Mouse (Mus musculus) liver, postnatal 0 days (tissue): ENCODE data around the gene Shank1. TPM values are rescaled to one million over a fixed set of nuclear protein-coding genes. Genes with fewer than 3 reads are reported as not detected.
A peak's percentile ranks its signal among the peaks of the same experiment; 100 is the strongest.

Experiments used
- ATAC-seq: fragments of 200-750 bp; cut with Nextera tagmentation; 2 replicates; pipeline ENCODE4 v1.8.0; 2017; ENCODE audit warnings: mild to moderate bottlenecking, moderate library complexity
- DNase-seq: peaks from one replicate; pipeline ENCODE4 v3.0.0-alpha.2; 2016
- H3K27ac ChIP-seq: fragments of 300-500 bp; sonication (generic); 2 replicates; pipeline ENCODE4 v1.5.1; 2014; ENCODE audit warnings: antibody characterized with exemption, moderate library complexity, mild to moderate bottlenecking, low read depth
- H3K27me3 ChIP-seq: fragments of 300-500 bp; sonication (generic); 2 replicates; pipeline ENCODE4 v1.6.1; 2014; ENCODE audit warnings: low read length, control low read depth, mixed read lengths; ENCODE audit not compliant: insufficient read depth
- H3K36me3 ChIP-seq: fragments of 300-500 bp; sonication (generic); replicated peaks from 2 replicates; pipeline ENCODE4 v1.6.1; 2014; ENCODE audit warnings: mild to moderate bottlenecking, control low read depth, low read length, moderate library complexity, mixed read lengths; ENCODE audit not compliant: insufficient read depth
- H3K4me1 ChIP-seq: fragments of 300-500 bp; sonication (generic); 2 replicates; pipeline ENCODE4 v1.6.1; 2014; ENCODE audit warnings: antibody characterized with exemption, mild to moderate bottlenecking, control low read depth; ENCODE audit not compliant: insufficient read depth
- H3K4me2 ChIP-seq: fragments of 300-500 bp; sonication (generic); 2 replicates; pipeline ENCODE4 v1.6.1; 2014; ENCODE audit warnings: low read depth, mild to moderate bottlenecking, low read length, moderate library complexity, mixed read lengths
- H3K4me3 ChIP-seq: fragments of 300-500 bp; sonication (generic); 2 replicates; pipeline ENCODE4 v1.5.1; 2014; ENCODE audit warnings: low read depth, low read length
- H3K9ac ChIP-seq: fragments of 300-500 bp; sonication (generic); replicated peaks from 2 replicates; pipeline ENCODE4 v1.6.1; 2014; ENCODE audit warnings: mild to moderate bottlenecking, moderate library complexity
- H3K9me3 ChIP-seq: fragments of 300-500 bp; sonication (generic); 2 replicates; pipeline ENCODE4 v1.6.1; 2016; ENCODE audit warnings: mild to moderate bottlenecking, control low read depth, low read length, mixed read lengths
- CTCF ChIP-seq: sonication (generic); IDR thresholded peaks from 2 replicates; pipeline ENCODE4 v1.5.1; 2016; ENCODE audit warnings: antibody characterized with exemption, low read depth
- EP300 ChIP-seq: IDR thresholded peaks from 2 replicates; pipeline ENCODE4 v1.6.1; 2016; ENCODE audit warnings: antibody characterized with exemption, low read depth, mild to moderate bottlenecking
- WGBS: fragments of 180-500 bp; shearing (Covaris S2); extraction: QIAGEN DNeasy Blood & Tissue Kit; methylation state at CpG from one replicate; pipeline ENCODE4 v1.1.7; 2014; ENCODE audit not compliant: insufficient replicate concordance; 5-methylcytosine and 5-hydroxymethylcytosine counted together
- polyA plus RNA-seq: library from polyadenylated mRNA; unstranded; fragments of >200 nt; fragmentation: Nextera tagmentation; extraction: Ambion mirVana; gene quantifications from 2 replicates; pipeline ENCODE4 v1.2.1, GENCODE M21; 2015

Shank1 gene
- polyA plus RNA-seq, 1 experiment from 2014 or later: not detected

- Histone ChIP-seq H3K4me2 (peak overlapping the region; percentile 91), H3K9ac (peak overlapping the region; percentile 48), H3K4me3 (peak overlapping the region; percentile 59), H3K36me3 (no peaks in the 10 kb centered on the region), H3K9me3 (no peaks in the 10 kb centered on the region), H3K27ac (no peak overlapping the region), H3K27me3 (0 out of 2 replicates have a peak, but pooled peaks cover 2% of the 10 kb centered on the region), H3K4me1 (peaks cover 12% of the 10 kb centered on the region)
- WGBS: under 1% methylated on average over 19 of the region's 19 CpGs
- TF ChIP-seq CTCF: no peak
- TF ChIP-seq EP300: no peak
- ATAC-seq (peak; percentile 91), DNase-seq (peak; percentile 63)
These were observed 64.0 kb downstream of the Shank1 start for GRCm38 (mm10) chr7:44373889-44374652.

- Histone ChIP-seq H3K27ac (no peak overlapping the region), H3K4me3 (peak overlapping the region; percentile 59), H3K27me3 (0 out of 2 replicates have a peak, but pooled peaks cover 2% of the 10 kb centered on the region), H3K4me2 (peak overlapping the region; percentile 91), H3K9me3 (no peaks in the 10 kb centered on the region), H3K4me1 (peaks cover 12% of the 10 kb centered on the region), H3K36me3 (no peaks in the 10 kb centered on the region), H3K9ac (no peak overlapping the region)
- TF ChIP-seq EP300 (no peak), CTCF (no peak)
- ATAC-seq (no peak), DNase-seq (no peak)
- WGBS: 11% methylated on average over 5 of the region's 5 CpGs
These were observed 64.7 kb downstream of the Shank1 start for GRCm38 (mm10) chr7:44374756-44375155.

- Histone ChIP-seq H3K4me2 (peak overlapping the region; percentile 91; the same call in 1 of the 2 replicates), H3K4me3 (no peak overlapping the region)
- no peak for ATAC-seq
These were observed 65.2 kb downstream of the Shank1 start for GRCm38 (mm10) chr7:44375207-44375606.

GRCm38 (mm10) chr7:44375793-44376192, 65.7 kb downstream of the Shank1 start:
- Histone ChIP-seq H3K4me2 (no peak overlapping the region), H3K27ac (no peak overlapping the region), H3K4me3 (no peak overlapping the region), H3K9me3 (no peaks in the 10 kb centered on the region), H3K27me3 (0 out of 2 replicates have a peak, but pooled peaks cover 2% of the 10 kb centered on the region), H3K9ac (no peak overlapping the region), H3K4me1 (peaks cover 12% of the 10 kb centered on the region), H3K36me3 (no peaks in the 10 kb centered on the region)
- no peak for DNase-seq
- ATAC-seq: no peak
- no peak for TF ChIP-seq CTCF
- TF ChIP-seq EP300: no peak
- 72% methylated on average over 3 of the region's 3 CpGs for WGBS

More at GRCm38 (mm10) chr7:44375207-44375606, 65.2 kb downstream of the Shank1 start:
- no peak for TF ChIP-seq EP300
- TF ChIP-seq CTCF: no peak
- Histone ChIP-seq H3K27me3 (0 out of 2 replicates have a peak, but pooled peaks cover 2% of the 10 kb centered on the region), H3K36me3 (no peaks in the 10 kb centered on the region), H3K27ac (no peak overlapping the region), H3K9ac (no peak overlapping the region), H3K4me1 (peaks cover 12% of the 10 kb centered on the region), H3K9me3 (no peaks in the 10 kb centered on the region)
- 36% methylated on average over 10 of the region's 10 CpGs for WGBS
- DNase-seq: no peak

- DNase-seq (peak; percentile 32), ATAC-seq (no peak)
- Histone ChIP-seq H3K9me3 (no peaks in the 10 kb centered on the region), H3K4me2 (no peak overlapping the region), H3K27me3 (0 out of 2 replicates have a peak, but pooled peaks cover 6% of the 10 kb centered on the region), H3K4me3 (no peak overlapping the region), H3K4me1 (peaks cover 11% of the 10 kb centered on the region), H3K36me3 (no peaks in the 10 kb centered on the region), H3K9ac (no peak overlapping the region), H3K27ac (no peak overlapping the region)
- TF ChIP-seq CTCF (no peak), EP300 (no peak)
- WGBS: 37% methylated on average over 4 of the region's 4 CpGs
These were observed 68.2 kb downstream of the Shank1 start for GRCm38 (mm10) chr7:44378290-44378689.

- H3K36me3 ChIP-seq: no peaks in the 10 kb centered on the region
- ATAC-seq: no peak
- H3K9me3 ChIP-seq: no peaks in the 10 kb centered on the region
- no peak overlapping the region for H3K4me2 ChIP-seq
- no peak overlapping the region for H3K4me3 ChIP-seq
- no peak for DNase-seq
- H3K27ac ChIP-seq: no peak overlapping the region
- no peak overlapping the region for H3K9ac ChIP-seq
- peaks cover 19% of the 10 kb centered on the region for H3K27me3 ChIP-seq
- peaks cover 8% of the 10 kb centered on the region for H3K4me1 ChIP-seq
- no peak for TF ChIP-seq EP300
- WGBS: 76% methylated on average over 12 of the region's 12 CpGs
These were observed 72.5 kb downstream of the Shank1 start for GRCm38 (mm10) chr7:44382541-44382940.
